Mouse (Mus musculus) olfactory bulb, adult 2 months (tissue): Measurements from ENCODE around the gene Tnfsf15.

Source experiments
- CTCF ChIP-seq: fragments of 200-500 bp; IDR thresholded peaks from 2 replicates; pipeline ENCODE4 v1.5.1; 2012; ENCODE audit warnings: low read depth, mild to moderate bottlenecking, low read length, moderate library complexity; ENCODE audit not compliant: insufficient read depth
- POLR2A ChIP-seq: fragments of 200-500 bp; IDR thresholded peaks from 2 replicates; pipeline ENCODE4 v1.6.1; 2012; ENCODE audit warnings: mild to moderate bottlenecking, low read depth, low read length, moderate library complexity; ENCODE audit not compliant: insufficient read depth

DNA sequence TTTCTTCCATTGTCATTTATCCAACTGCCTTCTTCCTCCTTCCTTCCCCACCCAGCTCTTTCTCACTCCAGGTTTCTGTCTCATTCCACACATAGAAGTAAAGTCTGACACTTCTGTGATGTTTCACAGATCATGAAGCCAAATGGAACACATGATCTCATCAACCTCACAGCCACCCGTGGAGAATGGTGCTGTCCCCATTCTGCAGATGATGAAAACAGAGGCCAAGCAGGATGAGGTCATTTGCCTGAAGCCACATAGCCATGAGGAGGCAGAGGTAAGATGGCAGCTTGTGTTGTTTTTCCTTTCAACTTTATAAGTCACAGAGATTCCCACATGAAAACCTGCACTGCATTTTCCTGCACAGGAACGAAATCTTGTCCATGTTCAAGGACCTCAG, 27.6 kb upstream of the Tnfsf15 start:
- TF ChIP-seq CTCF (no peak), POLR2A (no peak)
